Mouse (Mus musculus): ENCODE results near the gene Dync1i2.

Gene Dync1i2

DNA sequence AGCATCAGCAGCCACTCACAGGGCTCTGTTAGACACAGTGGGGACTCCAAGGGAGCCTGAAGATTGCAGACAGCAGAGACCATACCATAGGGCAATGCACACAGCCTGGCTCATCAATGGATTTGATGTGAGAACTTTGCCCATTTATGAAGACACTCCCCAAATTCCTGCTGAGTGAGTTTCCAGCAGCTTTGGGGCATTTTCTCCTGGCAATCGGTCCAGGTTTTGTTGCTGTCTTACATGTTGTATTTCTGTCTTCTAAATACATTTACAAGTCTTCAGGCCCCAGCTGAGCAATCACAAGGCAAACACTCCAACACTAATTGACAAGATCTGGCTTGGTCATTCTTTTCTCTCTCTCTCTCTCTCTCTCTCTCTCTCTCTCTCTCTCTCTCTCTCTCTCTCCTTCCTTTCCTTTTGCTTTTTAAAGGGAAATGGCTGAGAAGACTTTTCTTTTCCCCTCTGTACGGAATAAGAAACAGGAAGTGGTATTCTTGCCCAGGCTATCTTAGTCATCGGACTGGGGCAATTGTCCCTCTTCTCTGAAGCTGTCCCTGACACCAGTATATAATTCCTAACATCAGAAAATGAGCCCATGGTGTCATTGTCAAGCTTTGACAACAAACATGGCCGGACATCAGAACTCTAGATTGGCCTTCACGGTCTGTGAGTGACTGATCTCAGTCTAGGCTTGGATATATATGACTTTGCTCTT is 2.3 kb upstream of the Dync1i2 start:
- DNase-seq = no peak

- DNase-seq = no peak
These were observed 410 bp upstream of the Dync1i2 start for GRCm38 (mm10) chr2:71211096-71211495.

DNA sequence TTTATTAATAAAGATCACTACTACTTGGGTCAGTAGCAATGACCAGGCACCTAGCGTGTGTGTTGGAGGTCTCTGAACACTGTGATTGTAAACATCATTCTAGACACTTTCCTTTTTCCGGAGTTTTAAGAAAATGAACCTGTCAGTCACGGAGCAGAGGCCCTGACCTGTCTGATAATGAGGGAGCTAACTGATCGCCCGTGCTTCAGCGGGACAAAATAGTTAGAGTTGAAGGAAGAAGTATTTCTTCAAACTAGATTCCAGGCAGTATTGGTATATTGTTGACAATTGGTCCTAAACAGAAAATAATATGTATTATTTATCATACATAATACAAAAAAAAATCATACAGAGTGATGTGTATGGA is 837 bp downstream of the Dync1i2 start:
- no peak for DNase-seq

- peak; percentile 34 for DNase-seq
These were observed 9.5 kb downstream of the Dync1i2 start for GRCm38 (mm10) chr2:71221020-71221419.

GRCm38 (mm10) chr2:71227398-71227797 is 15.9 kb downstream of the Dync1i2 start:
- no peak for DNase-seq

DNA sequence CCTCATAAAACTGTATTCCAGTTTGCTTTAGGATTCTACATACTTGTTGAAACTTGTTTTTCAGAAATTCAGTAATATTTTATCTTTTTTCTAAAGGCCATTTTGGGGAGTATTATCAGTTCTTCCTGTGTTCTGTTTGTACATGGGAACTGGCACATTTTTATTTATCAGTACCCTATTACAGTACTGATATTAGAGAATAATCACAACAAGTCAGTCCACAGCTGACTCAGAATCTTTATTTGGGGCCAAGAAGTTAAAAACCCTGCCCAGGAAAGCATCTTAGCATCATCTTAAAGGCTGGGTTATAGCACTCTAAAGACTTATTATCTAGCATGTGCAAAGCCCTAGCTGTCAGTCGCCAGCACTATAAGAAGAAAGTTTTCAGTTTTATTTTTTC is 18.1 kb downstream of the Dync1i2 start:
- DNase-seq = no peak

DNA sequence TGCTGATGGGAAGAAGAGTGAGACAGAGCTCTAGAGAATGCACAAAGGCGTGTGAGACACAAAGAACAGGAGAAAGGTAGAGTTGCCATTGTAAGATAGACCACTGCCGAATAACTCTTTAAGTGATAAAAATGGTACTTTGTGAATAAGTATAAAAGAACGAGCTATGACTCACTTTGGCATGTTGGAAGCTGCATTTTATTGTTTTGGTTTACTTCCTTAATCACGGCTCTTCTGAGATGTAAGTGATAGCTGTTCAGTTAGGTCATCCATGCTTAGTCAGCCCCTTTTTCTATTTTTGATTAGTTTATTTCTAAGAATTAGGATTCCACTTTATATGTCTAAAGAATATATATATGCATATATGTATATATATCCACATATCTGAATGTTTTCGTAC is 20.4 kb downstream of the Dync1i2 start:
- no peak for DNase-seq

DNA sequence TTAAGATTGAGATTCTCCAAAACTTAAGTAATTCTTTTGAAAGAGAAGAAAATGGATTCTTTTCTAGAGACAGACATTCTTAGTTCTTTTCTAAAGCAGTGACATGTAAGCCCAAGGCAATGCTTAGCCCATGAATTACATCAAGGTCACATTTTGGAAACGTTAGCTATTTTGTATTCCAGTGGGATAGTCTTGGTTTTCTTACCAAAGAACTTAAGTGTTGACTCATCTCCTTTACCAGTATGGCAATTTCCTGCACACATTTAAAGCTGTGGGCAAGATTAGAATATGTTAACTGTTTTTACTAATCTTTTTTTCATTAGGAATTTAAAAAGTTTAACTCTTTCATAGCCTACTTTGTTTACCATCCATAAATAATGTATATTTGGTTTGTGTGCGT is 21.5 kb downstream of the Dync1i2 start:
- no peak for DNase-seq

- no peak for DNase-seq
These were observed 23.9 kb downstream of the Dync1i2 start for GRCm38 (mm10) chr2:71235420-71235819.

- DNase-seq = no peak
These were observed 24.5 kb downstream of the Dync1i2 start for GRCm38 (mm10) chr2:71236009-71236408.

- DNase-seq = no peak
These were observed 30.0 kb downstream of the Dync1i2 start for GRCm38 (mm10) chr2:71241505-71241904.

DNA sequence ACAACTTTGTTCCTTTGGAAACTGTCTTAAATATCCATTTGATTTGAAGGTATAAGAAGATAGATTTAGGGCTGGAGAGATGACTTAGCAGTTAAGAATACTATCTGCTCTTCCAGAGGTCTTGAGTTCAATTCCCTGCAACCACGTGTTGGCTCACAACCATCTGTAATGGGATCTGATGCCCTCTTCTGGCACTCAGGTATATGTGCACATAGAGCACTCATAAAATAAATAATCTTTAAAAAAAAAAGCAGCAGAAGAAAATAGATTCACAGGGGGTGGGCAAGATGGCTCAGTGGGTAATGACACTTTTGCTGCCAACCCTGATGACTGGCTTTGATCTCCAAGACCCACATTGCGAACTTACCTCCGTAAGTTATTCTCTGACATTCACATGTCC is 30.7 kb downstream of the Dync1i2 start:
- no peak for DNase-seq

DNA sequence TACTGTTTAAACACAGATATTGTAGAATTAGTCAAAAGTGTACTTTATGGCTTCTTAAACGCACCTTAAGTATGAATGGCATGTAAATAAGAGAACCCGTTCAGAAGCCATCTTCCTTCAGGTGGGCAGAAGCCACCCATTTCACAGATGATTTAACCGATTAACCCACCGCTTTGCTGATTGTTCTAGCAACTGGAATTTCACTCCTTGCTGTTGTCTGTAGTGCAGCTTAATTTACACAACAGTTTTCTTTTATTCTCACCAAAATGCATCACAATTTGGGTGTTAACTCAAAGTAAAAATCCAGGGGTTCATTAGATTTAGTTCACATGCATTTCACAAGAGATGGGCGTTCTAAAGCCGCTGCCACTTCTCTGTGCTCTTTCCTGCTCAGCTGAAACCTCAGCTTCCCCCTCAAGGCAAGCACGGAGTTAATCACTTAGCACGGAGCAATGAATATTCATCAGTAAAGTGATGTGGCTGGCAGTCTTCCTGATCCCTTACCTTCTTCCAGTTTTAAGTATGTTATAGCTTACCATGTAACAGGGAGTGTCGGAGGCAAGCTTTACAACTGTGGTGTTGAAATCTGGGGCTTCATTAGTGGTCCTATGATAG is 31.7 kb downstream of the Dync1i2 start:
- no peak for DNase-seq

DNA sequence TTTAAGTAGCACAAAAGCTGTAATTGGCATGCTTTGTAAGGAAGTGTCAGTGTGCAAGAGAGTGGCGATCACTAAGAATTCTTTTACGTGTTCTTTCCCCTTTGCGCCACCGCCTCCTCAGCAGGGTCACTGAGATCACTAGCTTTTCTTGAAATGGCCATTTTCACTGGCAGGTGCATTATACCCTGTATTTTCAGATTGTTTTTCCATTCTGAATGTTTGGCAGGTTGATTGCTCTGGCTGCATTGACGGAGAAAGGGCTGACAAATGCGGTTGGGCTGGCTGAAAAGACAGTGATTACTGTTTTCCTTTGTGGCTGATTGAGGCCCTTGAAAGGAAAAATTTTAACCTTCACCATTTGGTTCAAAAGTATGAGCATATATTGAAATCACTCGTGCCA is 33.3 kb downstream of the Dync1i2 start:
- DNase-seq = no peak

GRCm38 (mm10) chr2:71245416-71245815 is 33.9 kb downstream of the Dync1i2 start:
- no peak for DNase-seq

GRCm38 (mm10) chr2:71246096-71246495 is 34.6 kb downstream of the Dync1i2 start:
- no peak for DNase-seq

GRCm38 (mm10) chr2:71248071-71248470 is 36.6 kb downstream of the Dync1i2 start:
- no peak for DNase-seq

DNA sequence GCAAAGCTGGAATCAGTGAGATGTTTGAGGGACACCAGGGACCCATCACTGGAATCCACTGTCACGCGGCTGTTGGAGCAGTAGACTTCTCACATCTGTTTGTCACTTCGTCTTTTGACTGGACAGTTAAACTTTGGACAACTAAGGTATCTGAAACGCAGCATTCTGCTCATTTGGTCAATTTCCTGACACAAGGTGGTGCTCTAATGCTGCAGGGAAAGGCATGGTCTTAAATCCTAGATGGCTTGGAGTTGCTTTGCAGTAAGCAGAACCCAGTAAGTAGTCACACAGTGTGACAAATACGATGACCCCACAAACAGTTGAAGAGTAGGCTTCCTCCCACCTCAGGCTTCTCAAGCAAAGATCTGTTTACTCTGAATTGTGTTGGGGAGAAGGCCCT is 39.3 kb downstream of the Dync1i2 start:
- DNase-seq = no peak

- no peak for DNase-seq
These were observed 43.3 kb downstream of the Dync1i2 start for GRCm38 (mm10) chr2:71254836-71255235.

DNA sequence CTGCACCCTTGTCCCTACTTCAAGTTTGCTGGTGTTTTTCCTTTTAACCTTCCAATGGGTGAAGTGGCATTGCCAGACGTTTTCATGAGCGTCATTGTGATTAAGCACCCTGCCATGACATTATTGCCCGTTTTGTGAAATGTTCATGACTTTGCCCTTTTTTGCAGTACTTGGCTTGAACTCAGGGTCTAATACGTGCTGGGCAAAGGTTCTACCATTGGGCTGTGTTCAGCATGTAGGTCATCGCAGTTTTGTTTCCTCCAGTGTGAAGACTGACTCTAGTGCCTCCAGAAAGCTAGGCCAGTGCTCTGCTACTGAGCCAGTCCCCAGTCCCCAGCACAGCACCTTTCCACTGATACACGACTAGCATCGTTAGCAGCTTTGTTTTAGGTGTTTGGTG is 45.1 kb downstream of the Dync1i2 start:
- no peak for DNase-seq

DNA sequence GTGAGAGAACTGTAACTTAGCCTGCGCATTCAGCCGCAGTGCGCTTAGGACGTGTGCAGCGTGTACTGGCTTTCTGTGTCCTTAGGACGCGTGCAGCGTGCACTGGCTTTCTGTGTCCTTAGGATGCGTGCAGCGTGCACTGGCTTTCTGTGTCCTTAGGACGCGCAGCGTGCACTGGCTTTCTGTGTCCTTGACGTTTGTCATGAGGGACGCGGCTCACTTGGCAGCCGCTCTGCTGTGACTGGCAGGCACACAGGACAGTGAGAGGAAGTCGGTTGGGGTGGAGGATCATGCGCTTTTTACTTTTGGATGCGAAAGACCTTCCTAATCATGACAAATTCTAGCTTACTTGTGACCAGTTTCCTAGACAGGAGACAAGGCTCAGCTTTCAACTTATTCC is 53.1 kb downstream of the Dync1i2 start:
- DNase-seq = no peak

- no peak for DNase-seq
These were observed 57.2 kb downstream of the Dync1i2 start for GRCm38 (mm10) chr2:71268691-71269090.

GRCm38 (mm10) chr2:71269332-71269731 is 57.8 kb downstream of the Dync1i2 start:
- no peak for DNase-seq

DNA sequence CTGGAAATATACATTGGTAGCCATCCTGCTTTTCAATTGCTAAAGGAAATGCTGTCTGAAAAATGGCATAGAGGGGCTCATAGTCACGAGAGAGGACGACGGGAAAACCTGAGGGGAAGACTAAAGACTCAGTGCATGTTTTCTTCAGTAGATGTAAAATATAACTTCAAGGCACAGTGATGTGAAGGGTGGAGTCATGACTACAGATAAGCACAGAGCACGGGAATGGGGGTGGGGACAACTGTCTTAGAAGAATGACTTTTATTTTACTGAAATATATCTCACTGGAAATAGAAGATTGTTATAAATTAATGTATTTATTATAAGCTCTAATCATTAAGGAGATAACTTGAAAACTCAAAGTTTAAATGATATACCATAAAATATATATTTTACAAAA is 58.6 kb downstream of the Dync1i2 start:
- DNase-seq = no peak

Data from B cell, adult 2 months (primary cell).